Mouse (Mus musculus): ENCODE results near the gene Arhgap15. TPM values are rescaled to one million over a fixed set of nuclear protein-coding genes. Genes with fewer than 3 reads are reported as not detected.

The Arhgap15 gene
- total RNA-seq, 2 experiments from 2014 or later: 1.4 to 1.8 TPM

DNA sequence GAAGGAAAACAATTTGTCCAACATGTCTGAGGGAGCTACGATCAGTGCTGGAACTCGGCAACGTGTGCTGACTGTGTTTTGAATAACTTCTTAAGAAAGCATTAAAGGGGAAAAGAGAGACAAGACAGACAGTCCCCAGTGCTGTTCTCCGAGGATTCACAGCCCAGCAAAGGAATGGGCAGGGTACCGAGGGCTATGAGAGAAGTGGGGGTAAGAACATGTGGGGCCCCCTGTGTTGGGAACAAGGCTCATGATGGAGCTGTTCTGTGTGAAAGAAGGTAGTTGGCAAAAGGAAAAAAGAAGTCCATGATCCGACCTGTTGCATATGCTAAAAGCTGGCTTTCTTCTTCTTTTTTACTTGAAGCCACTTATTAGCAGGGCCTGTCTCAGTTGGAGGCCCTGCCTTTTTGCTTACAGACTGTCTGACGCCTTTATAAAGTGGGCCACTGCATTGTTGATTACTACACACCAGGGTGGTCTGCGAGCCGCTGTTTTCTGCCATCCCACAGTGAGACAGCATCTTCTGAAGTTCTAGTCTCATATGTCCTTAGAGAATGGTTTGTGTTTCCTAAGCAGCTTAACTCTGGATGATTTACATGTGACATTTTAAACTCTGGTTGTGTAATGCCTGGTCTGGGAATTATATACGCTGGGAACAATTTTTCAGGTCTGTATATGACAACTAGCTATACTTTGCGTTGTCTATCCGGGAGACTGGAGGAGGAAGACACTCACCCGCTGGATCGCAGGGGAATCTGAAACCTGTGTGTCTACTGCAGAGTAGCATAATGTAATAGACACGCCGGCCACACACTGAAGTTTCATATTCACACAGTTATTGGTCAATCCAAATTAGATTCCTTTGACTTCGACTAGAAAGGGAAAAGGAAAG lies 523.1 kb downstream of the Arhgap15 start:
- intact Hi-C loops (cut with DNase I): no loop called here
- DNase-seq: no peak

DNA sequence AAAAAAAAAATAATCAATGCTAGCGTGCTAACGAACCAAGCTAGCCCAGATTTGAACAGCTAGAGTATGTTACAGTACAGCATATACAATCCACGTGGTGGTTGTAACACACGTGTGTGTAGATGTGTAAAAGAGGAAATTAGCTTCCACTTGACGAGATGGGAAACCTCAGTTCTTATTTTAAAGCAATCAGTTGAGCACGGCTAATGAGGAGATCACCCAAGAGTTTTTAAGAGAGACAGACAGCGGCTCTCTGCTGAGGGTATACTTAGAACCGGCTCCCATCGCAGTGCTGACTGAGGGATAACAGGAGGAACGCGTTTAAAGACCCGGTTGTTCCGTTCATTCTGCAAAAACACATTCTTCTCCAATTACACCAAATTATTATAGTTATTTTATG lies 524.0 kb downstream of the Arhgap15 start:
- DNase-seq: no peak
- intact Hi-C loops (cut with DNase I): no loop called here

DNA sequence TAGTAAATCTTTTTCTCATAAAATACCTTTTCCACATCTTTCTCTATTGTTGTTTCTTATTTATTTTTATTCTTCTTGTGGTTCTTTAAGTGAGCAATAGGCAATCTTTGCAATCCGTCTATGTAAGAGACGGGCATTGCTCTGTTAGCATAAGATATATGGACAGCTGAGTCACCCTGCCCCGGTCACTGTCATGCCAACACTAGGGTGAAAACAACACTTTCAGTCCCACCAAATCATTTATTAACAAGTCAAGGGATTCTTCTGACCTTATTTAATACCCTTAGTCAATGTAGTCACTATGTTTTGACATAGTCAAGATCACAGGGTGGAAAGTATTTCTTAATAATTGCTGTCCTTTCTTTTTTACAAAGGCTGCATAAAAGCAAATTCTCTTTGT lies 525.8 kb downstream of the Arhgap15 start:
- no peak for DNase-seq
- intact Hi-C loops (cut with DNase I): no loop called here

DNA sequence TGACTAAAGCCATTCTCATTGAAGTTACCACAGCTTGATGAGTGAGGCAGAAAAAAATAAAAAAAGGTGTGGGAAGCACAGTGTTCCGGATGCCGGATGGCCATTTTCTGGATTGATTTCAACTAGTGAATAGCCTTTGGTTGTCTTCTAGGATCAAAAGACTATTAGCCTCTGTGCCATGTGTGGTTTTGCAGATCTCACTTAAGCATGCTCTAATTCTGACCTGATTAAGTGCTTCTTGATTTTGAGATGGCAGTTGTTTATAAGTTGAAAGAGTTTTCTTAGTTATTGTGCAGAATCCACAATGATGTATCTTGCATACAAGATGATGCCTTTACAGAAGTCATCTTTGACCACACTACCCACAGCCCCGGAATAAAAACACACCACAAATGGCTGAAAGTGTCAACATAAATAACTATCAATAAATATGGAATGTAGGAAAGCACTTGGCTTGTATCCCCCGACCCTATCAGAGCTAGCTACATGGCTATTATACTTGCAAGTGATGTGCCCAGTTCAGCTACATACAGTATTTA lies 537.6 kb downstream of the Arhgap15 start:
- intact Hi-C loops (cut with DNase I): no loop called here
- no peak for DNase-seq

DNA sequence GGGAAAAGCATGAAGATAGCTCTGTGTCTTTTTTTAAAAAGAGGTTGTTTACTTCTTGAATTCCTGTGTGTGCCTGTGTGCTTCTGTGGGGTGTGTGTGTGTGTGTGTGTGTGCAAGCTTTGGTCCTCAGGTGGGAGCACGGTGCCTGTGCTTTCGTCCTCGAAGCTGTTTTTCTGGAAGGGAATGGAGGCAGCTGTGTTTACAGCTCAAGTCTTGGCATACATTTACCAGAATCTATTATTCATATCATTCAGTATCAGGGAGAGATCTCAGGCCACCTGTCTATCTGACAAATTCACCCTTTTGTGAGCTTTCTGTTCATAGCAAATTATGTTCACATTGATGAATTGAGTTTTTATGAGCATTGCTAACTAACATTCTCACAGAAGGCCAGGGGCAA lies 550.5 kb downstream of the Arhgap15 start:
- DNase-seq: no peak
- intact Hi-C loops (cut with DNase I): no loop called here

DNA sequence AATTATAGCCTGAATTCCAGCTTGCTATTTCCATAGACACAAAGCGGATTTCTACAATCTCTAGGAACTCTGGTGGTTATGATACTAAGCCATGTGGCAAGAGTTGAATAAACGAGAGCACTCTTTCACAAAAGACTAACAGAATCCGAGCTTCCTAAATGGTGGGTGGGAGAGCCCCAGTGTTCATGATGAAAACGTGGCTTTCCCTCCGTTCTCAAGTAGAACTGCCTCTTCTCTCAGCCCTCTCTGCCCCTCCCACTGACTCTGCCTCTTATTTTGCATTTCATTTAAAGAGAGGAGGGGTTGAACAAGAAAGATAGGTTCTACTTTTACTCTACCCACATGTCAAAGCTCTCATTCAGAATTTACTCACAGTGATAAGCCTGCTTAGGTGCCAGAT lies 551.3 kb downstream of the Arhgap15 start:
- intact Hi-C loops (cut with DNase I): no loop called here
- DNase-seq: no peak

DNA sequence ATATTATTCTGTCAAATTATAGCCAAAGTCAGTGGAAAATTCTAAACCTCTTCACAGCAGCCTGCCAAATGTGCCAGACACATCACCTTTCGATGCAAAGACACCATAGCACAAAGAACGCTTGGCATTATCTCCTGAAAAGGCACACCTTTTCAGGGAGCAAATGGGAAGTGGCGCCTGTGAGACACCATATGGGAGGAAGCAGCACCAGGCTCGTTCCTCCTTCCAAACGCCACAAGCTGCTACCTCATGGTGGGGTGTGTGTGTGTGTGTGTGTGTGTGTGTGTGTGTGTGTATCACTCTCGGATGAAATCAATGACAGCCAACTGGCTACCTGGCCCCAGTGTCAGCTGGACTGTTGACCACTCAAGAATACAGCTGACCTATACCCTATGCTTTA lies 551.8 kb downstream of the Arhgap15 start:
- intact Hi-C loops (cut with DNase I): no loop called here
- no peak for DNase-seq

DNA sequence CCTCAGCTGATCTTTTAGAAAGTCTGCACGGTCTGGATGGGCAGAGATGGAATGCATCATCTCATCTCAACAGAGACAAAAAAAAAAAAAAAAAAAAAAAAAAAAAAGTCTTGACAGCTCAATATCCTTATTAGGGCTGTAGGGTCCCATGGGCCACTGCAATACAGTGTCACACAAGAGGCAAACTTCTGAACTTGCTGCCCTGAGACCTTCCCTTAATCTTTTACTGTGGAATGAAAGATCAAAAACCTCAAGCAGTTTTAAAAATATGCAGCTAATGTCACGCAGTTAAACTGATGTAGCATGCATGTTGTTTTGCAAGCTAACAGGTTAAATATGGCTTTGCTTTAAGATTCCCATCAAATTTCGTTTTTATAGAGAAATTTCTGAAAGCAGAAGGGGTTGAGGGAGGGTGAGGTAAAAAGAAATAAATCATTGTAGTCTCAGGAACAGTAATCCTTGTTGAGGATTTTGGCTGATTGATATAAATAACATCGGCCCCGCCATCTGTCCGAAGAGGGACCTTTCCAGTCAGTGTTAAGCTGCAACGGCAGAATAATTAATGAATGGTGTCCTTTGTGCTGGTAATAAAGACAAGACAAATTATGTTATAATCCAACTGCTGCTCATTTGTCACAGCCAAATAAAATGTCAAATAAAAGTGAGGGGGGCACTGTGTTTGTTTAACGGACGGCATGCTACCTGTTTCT lies 555.8 kb downstream of the Arhgap15 start:
- intact Hi-C loops (cut with DNase I): no loop called here
- DNase-seq: no peak

DNA sequence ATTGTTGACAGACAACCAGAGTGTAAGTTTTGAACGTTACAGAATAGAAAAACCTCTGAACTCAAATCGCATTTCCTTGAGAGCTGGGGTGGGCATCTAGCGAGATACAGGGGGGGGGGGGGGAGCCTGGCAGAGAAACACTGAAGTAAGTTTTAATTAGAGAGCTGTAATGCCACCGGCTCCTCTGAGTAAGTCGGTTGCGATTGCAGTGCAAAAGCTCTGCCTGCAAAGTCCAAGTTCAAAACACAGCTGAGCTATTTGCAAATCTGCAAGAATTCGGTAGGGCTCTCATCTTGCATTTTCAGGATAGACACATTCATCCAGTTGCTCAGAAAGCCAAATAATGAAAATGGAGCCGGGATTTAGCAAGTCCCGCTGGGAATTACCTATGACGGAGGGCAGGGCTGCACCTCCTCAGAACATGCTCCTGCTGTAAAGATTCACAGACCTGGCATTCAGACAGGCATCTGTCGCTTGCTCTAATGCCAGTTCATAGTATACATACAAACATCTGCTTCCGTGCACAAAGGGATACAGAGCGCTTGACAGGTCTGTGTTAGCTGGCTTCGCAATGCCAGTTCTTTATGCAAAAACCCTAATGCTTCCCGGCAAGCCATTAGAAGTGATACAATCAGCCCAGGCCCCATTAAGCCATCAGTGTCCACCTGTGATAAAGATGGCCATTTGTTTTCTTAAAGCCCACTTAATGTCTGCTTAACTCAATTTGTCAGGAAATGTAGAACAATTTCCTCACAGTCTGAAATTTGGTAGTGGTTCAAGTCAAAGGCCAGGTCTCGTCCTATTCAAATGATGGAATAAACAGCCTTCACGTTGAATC lies 556.6 kb downstream of the Arhgap15 start:
- intact Hi-C loops (cut with DNase I): no loop called here
- no peak for DNase-seq

DNA sequence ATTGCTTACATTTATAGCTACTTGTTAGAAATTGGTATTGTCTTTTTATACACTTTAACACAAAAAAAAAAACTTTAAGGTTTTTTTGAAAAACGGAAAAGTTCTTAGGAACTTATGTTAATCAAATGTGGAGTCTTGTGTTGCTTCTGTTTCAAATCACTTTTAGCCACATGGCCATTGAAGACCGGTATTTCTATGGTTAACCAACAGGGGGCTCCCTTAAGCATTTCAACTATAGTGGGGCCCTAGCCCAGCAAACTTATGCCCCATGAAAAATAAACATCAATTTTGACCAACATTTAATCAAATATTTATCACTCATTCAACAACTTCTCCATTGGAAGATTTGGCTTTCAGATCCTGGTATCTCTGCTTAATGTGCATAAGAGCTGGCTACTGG lies 557.5 kb downstream of the Arhgap15 start:
- DNase-seq: no peak
- intact Hi-C loops (cut with DNase I): no loop called here

DNA sequence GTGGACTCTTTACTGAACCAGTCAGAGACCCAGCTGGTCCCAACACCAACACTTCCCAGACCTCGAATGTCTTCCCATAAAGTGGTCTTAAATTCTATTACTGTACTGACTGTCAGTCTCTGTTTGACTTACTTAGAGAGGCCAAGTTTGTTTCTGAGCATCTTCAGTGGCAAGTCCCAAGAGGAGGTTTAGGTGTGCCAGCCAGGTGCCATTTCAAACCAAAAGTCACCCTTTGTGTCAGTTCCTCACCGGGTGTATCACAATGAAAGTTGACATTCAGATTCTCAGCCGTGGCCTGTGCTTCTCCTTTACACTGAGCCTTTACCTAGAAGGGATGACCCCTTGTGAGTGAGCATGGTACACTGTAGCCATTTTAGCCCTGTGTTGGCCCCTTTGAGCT lies 560.5 kb downstream of the Arhgap15 start:
- no peak for DNase-seq
- intact Hi-C loops (cut with DNase I): no loop called here

DNA sequence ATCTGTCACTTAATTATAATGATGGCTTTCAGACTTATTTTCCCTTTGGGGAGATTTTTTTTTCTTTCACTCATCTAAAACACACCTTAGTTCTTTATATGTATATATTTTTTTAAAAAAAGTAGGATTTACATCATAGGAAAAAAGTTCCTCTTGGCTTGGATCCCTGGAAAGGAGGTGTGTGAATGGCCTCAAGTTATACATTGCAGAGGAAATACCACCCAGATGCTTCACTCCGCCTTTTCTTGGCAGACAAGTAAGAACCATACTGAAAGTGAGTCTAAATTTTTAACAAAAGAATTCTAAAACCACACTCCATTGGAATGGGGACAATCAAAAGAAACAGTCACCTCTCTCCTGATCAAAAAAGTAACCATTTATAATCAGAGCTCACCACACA lies 560.9 kb downstream of the Arhgap15 start:
- intact Hi-C loops (cut with DNase I): no loop called here
- DNase-seq: no peak

DNA sequence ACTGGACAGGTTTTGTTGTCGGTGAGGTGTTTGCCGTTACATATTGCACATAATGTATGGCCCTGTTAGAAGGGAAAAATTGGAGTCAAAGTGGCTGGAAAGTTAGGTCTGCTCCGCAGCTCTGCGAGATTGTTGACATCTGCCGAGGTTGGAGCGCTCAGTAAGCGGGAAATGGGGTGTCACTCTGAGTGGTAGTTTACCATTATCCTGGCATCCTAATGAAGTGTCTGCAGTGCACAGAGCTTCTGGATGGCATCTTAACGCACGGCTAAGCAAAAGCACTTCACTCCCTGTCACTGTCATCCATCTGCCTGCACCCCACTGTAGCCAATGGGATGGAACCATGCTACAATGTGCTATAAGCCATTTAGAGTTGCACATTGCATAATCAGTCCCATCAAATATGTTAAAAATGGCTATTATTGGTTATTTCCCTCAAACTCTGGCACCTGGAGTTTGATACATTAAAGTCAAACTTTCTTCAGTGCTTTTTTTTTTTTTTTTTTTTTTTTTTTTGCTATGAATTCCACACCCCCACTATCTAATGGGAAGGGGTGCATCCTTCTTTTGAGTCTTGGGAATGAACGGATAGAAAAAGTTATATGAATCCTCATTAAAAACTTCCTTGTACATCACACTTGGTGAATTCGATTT lies 561.6 kb downstream of the Arhgap15 start:
- no peak for DNase-seq
- intact Hi-C loops (cut with DNase I): no loop called here

DNA sequence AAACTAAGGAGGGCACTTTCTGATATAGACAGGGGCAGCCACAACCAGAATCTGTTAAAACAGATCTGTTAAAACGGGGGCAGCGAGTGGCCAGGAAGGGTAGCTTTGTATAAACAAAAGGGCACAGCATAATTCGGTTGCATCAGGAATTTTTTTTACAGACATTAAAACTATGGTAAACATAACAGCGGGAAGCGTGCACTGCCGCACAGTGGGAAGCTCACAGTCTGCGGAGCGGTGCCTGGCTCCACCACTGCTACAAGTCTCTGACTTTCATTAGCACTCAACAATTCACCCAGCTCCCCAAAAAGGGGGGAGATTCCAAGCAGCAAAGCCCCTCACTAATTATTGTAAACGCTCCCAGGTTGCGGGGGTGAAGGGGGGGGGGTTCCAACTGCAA lies 562.6 kb downstream of the Arhgap15 start:
- DNase-seq: no peak
- intact Hi-C loops (cut with DNase I): no loop called here

DNA sequence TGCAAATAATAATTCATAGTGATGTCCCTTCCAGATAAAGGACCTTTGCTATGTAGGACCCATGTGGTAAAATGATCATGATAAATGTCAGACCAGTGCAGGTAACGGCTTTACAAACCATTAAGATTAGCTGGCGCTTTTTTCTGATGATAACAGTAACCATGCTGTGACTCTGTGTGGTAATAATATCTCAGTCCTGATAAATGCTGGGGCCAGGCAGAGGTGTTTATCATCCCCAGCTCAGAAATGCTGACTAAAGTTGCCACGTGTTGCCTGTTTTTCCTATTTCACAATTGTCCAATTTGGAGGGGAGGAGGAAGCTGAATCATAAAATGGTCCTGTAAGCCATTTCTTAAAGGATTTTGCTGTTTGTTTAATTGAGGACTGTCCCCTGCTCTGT lies 564.9 kb downstream of the Arhgap15 start:
- DNase-seq: no peak
- intact Hi-C loops (cut with DNase I): no loop called here

DNA sequence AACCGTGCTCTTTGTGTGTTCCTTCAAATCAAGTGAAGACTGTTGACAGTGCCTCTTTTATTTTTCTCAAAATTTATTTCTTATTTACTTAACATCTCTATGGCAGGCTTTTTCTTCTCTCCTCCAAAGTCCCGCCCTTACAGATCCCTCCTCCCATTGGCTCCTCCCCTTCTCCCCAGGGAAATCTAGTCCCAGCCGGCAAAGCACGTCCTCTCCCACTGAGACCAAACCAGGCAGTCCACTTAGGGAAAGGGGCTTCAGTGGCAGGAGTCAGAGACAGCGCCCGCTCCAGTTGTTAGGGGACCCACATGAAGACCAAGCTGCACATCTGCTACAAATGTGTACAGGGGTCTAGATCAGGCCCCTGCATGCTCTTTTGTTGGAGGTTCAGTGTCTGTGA lies 569.8 kb downstream of the Arhgap15 start:
- intact Hi-C loops (cut with DNase I): no loop called here

DNA sequence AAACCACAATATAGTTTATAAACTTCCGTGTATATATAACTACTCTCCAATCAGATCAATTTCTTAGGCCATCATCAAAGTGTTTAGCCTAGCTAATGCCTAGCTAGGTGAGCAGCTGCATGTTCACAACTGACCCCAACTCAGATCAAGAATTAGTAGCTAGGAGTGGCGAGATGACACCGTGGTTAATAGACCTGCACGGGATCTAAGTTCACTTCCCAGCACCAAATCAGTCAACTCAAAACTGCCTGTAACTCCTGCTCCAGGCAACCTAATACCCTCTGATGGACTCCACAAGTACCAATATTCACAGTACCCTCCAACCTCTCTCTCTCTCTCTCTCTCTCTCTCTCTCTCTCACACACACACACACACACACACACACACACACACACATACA lies 570.9 kb downstream of the Arhgap15 start:
- intact Hi-C loops (cut with DNase I): no loop called here
- DNase-seq: no peak

More for the DNA sequence above, 569.8 kb downstream of the Arhgap15 start:
- no peak for DNase-seq

DNA sequence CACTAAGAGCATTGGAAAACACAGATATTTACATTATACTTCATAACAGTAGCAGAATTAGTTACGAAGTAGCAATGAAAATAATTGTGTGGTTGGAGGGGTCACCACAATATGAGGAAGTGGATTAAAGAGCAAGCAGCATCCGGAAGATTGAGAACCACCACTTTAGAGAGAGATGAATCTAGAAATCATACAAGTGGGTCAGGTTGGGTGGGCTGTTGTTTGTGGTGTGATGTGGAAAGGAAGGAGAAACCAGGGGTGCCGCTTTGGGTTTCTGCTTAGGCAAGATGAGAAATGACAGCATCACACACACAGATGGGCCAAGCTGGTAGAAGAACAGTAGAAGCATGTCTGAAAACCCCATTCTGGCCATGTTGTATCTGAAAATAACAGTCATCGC lies 575.2 kb downstream of the Arhgap15 start:
- intact Hi-C loops (cut with DNase I): no loop called here
- no peak for DNase-seq

DNA sequence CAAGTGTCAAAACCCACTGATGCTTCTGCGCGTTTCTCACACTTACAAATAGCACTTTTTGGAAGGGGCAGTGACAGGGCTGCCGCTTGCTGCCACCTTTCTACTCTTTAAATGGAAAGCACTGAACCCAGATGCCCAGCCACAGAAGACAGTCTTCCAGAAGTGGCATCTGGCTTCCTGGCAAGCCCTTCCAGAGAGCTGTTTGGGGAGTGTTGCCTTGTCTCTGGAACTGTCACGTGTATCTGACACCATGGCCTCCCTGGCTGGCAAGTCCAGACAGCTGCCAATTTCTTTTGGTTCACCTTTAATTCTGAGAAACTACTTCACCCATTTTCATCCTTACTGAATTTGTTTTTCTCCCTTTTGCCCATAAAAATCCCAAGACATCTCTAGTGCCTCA lies 584.7 kb downstream of the Arhgap15 start:
- intact Hi-C loops (cut with DNase I): no loop called here
- DNase-seq: peak in 1 of 2 experiments; percentile 5

DNA sequence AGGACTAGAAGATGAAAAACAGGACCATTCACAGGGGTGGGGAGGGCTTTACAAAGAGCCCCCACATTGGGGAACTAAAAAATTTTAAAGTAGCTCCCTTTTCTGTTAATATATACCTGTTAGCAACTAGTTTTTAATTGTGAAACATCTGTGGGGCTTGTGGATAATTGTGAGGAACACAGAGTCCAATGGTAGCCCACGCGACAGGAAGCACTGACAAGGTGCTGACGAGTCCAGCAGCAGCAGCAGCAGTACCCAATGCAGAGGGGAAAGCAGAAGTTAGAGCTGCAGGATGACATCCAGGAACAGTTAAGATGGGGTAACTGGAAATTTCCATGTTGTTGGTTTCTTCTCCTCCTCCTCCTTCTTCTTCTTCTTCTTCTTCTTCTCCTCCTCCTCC lies 585.4 kb downstream of the Arhgap15 start:
- no peak for DNase-seq
- intact Hi-C loops (cut with DNase I): no loop called here

Measured in heart, postnatal 14 days (tissue).